Mouse (Mus musculus) layer of hippocampus, adult 2 months (tissue): ENCODE data around the gene Eaf1. TPM values are rescaled to one million over a fixed set of nuclear protein-coding genes. Genes with fewer than 3 reads are reported as not detected.
A peak's percentile ranks its signal among the peaks of the same experiment; 100 is the strongest.

Experiments
- DNase-seq, 2 experiments: peaks; one replicate each; pipeline ENCODE4 v3.0.0; 2022; ENCODE audit warnings: low spot score in 2 of 2
- H3K27ac ChIP-seq: fragments of 200-600 bp; 2 replicates; pipeline ENCODE4 v1.8.1; 2022
- H3K4me3 ChIP-seq: fragments of 200-600 bp; 2 replicates; pipeline ENCODE4 v1.8.1; 2022; ENCODE audit warnings: mild to moderate bottlenecking
- CTCF ChIP-seq: fragments of 200-600 bp; conservative IDR thresholded peaks from 2 replicates; pipeline ENCODE4 v1.8.1; 2022; ENCODE audit warnings: antibody characterized with exemption, mild to moderate bottlenecking, moderate library complexity
- total RNA-seq, 2 experiments: library from RNA; stranded (reverse); gene quantifications; 2 replicates each; pipeline ENCODE4 v1.2.3; 2021

The Eaf1 gene
- total RNA-seq, 2 experiments from 2014 or later: 13.7 to 19.4 TPM

GRCm38 (mm10) chr14:31486465-31486864 is 7.7 kb upstream of the Eaf1 start:
- DNase-seq: no peak
- TF ChIP-seq CTCF: peak; percentile 52
- Histone ChIP-seq H3K4me3 (no peak overlapping the region), H3K27ac (no peak overlapping the region)

- DNase-seq: no peak
- no peak overlapping the region for H3K4me3 ChIP-seq
- no peak for TF ChIP-seq CTCF
- H3K27ac ChIP-seq: no peak overlapping the region
These were observed 6.1 kb upstream of the Eaf1 start for GRCm38 (mm10) chr14:31488055-31488454.

GRCm38 (mm10) chr14:31493901-31494300 is 298 bp upstream of the Eaf1 start:
- Histone ChIP-seq H3K4me3 (peak overlapping the region; percentile 97), H3K27ac (peak overlapping the region; percentile 92; the same call in 1 of the 2 replicates)
- TF ChIP-seq CTCF: no peak
- no peak for DNase-seq

- Histone ChIP-seq H3K4me3 (peak within 1 kb of the TSS; percentile 97), H3K27ac (peak within 1 kb of the TSS; percentile 92)
- peak; percentile 24; the same call in 1 of the 2 replicates for TF ChIP-seq CTCF
- DNase-seq: peak; percentile 92
These were observed 816 bp downstream of the Eaf1 start, which contains the start of gene Mettl6 for GRCm38 (mm10) chr14:31494975-31495455. Gene Mettl6 (minus strand): TSS chr14:31495040.

GRCm38 (mm10) chr14:31495538-31495937 is 1.3 kb downstream of the Eaf1 start:
- DNase-seq: no peak
- TF ChIP-seq CTCF: no peak
- peak overlapping the region; percentile 97 for H3K4me3 ChIP-seq
- H3K27ac ChIP-seq: peak overlapping the region; percentile 92

GRCm38 (mm10) chr14:31496241-31496646 is 2.0 kb downstream of the Eaf1 start:
- DNase-seq: no peak
- Histone ChIP-seq H3K27ac (peak overlapping the region; percentile 92; the same call in 1 of the 2 replicates), H3K4me3 (peak overlapping the region; percentile 97)
- no peak for TF ChIP-seq CTCF

GRCm38 (mm10) chr14:31499526-31499925 is 5.3 kb downstream of the Eaf1 start:
- no peak for TF ChIP-seq CTCF
- H3K4me3 ChIP-seq: no peak overlapping the region
- no peak overlapping the region for H3K27ac ChIP-seq
- DNase-seq: no peak

- DNase-seq: no peak
- Histone ChIP-seq H3K4me3 (no peak overlapping the region), H3K27ac (no peak overlapping the region)
- no peak for TF ChIP-seq CTCF
These were observed 9.2 kb downstream of the Eaf1 start for GRCm38 (mm10) chr14:31503406-31503805.

GRCm38 (mm10) chr14:31506456-31506855 is 12.3 kb downstream of the Eaf1 start:
- TF ChIP-seq CTCF: no peak
- no peak overlapping the region for H3K4me3 ChIP-seq
- DNase-seq: peak; percentile 72 to 78
- H3K27ac ChIP-seq: no peak overlapping the region

GRCm38 (mm10) chr14:31509911-31510310 is 15.7 kb downstream of the Eaf1 start:
- DNase-seq: no peak
- TF ChIP-seq CTCF: no peak
- H3K4me3 ChIP-seq: no peak overlapping the region
- H3K27ac ChIP-seq: no peak overlapping the region

GRCm38 (mm10) chr14:31510322-31510721 is 16.1 kb downstream of the Eaf1 start:
- no peak overlapping the region for H3K27ac ChIP-seq
- no peak for TF ChIP-seq CTCF
- H3K4me3 ChIP-seq: no peak overlapping the region
- DNase-seq: no peak

- DNase-seq: no peak
- no peak for TF ChIP-seq CTCF
- no peak overlapping the region for H3K4me3 ChIP-seq
- no peak overlapping the region for H3K27ac ChIP-seq
These were observed 21.7 kb downstream of the Eaf1 start for GRCm38 (mm10) chr14:31515895-31516294.

GRCm38 (mm10) chr14:31519165-31519564 is 25.0 kb downstream of the Eaf1 start:
- DNase-seq: no peak
- Histone ChIP-seq H3K4me3 (no peak overlapping the region), H3K27ac (no peak overlapping the region)
- peak; percentile 62 for TF ChIP-seq CTCF

- Histone ChIP-seq H3K27ac (no peak overlapping the region), H3K4me3 (no peak overlapping the region)
- DNase-seq: no peak
- peak; percentile 69 for TF ChIP-seq CTCF
These were observed 27.1 kb downstream of the Eaf1 start for GRCm38 (mm10) chr14:31521318-31521717.
